Mouse (Mus musculus): ENCODE measurements around the gene Slc39a12.

GRCm38 (mm10) chr2:14342309-14342839 is 45.7 kb upstream of the Slc39a12 start:
- TF ChIP-seq EP300 (IDR thresholded peaks at IDR 0.05; ENCODE audit: insufficient read depth, low read depth, low read length): no peak
- TF ChIP-seq CTCF (IDR thresholded peaks at IDR 0.05): no peak
